Mouse (Mus musculus): ENCODE measurements at regions not wholly inside any gene's neighbourhood (a gene's known extent, or its start where the extent isn't known, plus 50 kb on each side); places are given as distances from the start of the nearest gene placed in this dataset.
"Not testable (repeated sequence)": the region's sequence is repeated elsewhere in the genome, so short reads cannot be mapped to it uniquely, and the experiment has no call there.

DNA sequence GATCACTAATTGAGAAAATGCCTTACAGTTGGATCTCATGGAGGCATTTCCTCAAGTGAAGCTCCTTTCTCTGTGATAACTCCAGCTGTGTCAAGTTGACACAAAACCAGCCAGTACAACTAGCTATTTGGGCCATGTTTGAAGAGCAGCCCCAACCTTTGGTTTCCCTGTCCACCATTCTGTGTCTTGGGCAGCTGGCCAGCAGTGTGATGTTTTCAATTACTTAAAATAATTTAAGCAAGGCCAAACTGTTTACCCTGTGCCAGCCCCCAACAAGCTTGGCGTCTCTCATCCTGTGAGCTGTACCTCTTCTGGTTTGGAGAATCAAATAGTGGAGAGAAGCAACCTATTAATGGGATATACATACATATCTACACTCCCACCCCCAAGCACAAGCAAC is 122.4 kb upstream of the Slc1a3 start:
- no peak for DNase-seq (ENCODE audit: extremely low read depth, low read depth, low spot score)

DNA sequence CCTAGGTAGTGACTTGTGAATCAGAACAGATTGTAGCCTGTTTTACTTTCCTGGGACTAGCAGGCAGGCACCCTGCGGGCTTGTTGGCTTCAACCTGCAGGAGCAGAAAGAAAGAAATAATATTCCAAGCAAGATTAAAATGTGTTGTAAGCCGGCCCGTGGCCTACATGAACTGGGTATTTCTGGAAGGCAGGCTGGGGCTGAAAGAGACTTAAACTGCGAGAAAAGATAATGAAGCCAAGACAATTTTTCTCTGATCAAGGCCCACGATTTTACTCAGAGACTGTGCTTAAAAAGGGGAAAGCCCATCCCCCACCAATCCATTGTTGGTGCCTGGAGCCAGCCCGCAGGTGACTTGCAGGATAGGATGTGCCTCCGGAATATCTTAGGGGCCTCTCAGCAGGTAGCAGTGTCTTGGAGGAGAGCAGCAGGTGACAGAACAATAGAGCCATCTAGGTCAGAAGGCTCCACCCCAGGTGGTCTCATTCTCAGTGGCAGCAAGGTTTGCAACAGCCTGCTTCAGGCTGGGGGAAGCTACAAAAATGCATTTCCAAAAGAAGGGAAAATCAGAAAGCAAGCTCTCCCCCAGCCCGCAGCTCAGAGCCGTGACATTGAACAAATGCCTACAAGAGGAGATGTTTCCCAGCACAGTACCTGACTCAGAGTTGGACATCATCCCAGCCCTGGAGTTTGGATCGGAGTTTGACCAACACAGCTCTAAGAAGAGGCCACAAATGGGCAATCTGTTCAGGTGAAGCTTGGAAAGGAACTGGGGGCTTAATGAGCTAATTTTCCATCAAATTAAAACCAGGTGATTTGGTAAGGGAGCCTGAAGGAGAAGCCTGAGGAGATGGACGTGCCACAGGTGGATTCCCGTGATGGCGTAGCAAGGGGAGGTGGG is 121.4 kb upstream of the Slc1a3 start:
- DNase-seq (ENCODE audit: extremely low read depth, low read depth, low spot score): no peak

DNA sequence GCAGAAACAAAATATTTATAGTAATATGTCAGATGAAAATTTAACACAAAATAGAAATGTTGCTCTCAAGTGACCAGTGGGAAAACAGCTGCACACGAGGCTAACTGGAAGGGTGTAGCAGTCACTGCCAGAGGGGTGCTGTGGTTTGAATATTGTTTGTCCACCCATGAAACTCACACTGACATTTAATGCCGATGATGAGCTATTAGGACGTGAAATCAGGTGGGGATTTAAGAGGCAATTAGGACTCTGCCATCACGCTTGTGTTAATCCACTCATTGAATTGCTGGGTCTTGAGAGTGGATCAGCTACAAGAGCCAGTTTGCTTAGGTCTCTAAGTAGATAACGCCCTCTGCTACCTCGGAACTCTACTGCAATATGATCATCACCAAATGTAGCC is 114.3 kb upstream of the Slc1a3 start:
- DNase-seq (ENCODE audit: extremely low read depth, low read depth, low spot score): no peak

DNA sequence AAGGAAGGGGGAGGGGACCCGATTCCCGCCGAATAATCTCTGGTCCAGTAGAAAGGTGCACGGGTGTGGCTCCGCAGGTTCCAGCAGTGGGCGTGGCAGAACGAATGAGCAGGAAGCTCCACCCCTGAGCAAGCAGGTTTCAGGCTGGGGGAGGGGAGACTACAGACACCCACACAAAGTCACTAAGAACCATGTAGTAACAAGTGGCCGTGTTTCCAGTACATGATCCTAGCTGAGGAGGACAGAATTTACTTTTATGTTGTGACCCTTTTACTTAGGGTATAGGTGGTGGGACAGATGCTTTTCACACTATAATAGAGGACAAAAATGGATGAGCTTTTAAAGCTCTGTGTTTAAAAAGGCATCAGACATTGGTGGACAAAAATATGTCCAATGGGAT is 112.2 kb upstream of the Slc1a3 start:
- not testable (repeated sequence) for DNase-seq (ENCODE audit: extremely low read depth, low read depth, low spot score)

DNA sequence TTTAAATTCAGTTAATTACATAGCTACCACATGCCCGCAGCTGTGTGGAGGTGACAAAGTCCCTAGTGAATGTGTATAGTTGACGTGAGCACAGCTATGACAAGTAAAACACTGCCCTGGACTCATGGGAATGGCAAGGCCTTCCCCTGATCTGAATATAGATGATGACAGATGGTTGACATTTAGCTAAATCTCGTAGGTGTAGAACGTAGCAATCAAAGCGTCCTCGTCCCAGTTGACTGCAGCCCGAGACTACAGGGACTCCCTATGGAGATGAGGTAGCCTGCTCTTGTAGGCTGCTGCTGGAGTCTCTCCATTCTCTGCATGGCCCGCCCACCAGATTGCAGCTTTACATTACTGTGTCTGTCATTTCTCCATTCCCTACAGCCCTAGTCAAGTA is 107.0 kb upstream of the Slc1a3 start:
- DNase-seq (ENCODE audit: extremely low read depth, low read depth, low spot score): no peak

DNA sequence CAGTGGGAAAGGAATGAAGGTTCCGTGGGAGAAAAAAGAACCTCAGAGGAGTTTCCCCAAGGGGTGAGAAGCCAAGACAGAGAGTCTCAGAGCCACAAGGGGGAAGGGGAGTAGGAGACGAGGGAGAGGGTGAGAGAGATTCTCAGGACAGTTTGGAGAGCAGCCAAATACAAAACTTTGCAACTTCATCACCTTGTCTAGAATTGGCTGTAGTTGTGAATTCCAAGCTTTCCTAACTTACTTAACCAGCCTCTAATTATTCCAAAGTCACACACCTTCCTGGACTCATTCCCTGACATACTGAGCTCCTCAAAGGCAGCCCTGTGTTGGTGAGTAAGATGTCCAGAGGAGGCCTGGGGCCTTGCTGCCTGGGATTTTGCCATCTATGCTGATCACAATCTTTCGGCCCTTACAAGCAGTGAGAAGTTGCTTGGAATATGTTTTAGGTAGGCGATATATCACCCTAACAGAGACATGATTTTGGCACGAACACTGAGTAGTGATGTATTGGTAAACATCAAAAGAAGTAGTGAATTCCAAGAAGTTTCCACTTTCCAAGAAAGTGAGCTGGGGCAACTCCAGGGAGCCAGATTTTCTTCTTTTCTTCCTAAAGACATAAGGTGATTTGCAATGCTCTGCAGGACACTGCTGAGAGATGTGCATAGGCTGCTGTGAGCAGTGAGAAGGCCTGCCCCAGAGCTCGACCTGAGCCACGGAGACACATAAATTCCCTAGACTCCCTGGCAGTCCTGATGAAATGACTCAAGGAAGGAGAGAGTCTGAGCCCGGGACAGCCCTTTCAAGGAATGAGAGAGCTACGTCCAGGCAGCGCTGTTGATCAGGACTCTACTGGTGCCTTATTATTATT is 106.2 kb upstream of the Slc1a3 start:
- no peak for DNase-seq (ENCODE audit: extremely low read depth, low read depth, low spot score)

DNA sequence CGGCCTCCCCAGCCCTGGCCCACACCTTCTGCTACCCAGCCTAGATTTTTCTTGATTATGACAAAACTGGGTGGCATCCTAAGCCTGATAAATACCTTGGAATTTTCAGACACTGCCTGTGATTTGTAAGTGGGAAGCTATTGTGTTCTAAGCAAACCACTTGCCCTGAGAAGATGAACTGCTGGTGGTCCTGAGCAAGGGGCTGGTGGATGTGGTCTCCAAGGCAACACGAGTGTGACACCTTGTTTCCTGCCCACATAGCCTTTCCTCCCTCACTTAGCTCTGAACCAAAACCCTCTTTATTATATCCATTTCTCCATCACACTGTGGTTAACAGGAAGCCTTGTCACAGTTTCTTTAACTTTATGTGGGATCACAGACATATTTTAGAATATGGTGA is 105.4 kb upstream of the Slc1a3 start:
- no peak for DNase-seq (ENCODE audit: extremely low read depth, low read depth, low spot score)

DNA sequence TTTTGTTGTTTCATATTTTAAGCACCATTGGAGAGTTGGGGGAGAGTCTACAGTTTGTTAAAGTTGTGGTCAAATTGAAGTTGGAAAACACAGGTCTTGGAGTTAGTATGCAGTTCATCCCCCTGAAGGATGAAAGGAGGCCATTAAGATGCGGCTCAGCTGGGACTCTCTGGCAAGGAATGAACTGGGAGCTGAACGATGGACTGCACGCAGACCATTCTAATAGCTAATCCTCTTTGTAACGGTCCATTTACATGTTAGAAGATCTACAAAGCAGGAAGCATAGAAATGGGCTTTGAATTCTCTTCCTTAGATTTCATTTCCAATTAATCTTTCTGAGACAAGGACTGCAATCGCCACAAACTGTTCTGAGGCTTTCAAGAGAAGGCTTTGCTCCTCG is 104.7 kb upstream of the Slc1a3 start:
- no peak for DNase-seq (ENCODE audit: extremely low read depth, low read depth, low spot score)

DNA sequence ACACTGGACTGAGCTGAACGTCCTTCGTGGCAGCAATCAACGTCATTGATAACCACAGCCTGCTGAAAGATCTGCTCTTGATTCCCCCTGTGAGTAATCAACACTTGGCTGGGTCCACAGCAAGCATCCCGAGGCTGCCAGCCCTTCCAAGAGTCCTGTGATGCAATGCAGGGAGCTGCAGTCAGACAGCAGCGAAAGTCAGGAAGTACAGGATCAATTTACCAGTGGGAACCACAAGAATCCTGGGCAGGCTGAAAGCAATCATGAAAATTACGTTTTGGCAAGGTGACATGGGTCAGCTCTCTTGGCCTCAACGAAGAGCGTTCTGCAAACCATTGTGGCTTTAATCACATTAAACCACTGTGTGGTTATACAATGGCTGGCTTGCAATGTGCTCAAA is 95.8 kb upstream of the Slc1a3 start:
- DNase-seq (ENCODE audit: extremely low read depth, low read depth, low spot score): no peak

DNA sequence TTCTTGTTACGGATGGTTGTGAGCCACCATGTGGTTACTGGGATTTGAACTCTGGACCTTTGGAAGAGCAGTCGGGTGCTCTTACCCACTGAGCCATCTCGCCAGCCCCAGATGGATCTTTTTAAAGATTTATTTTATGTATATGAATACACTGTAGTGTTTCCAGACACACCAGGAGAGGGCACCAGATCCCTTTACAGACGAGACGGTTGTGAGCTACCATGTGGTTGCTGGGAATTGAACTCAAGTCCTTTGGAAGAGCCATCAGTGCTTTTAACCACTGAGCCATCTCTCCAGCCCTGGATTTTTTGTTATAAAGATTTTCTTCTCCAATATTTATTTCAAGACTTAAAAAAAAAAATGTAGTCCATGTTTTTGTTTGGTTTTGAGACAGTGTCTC is 95.0 kb upstream of the Slc1a3 start:
- not testable (repeated sequence) for DNase-seq (ENCODE audit: extremely low read depth, low read depth, low spot score)

DNA sequence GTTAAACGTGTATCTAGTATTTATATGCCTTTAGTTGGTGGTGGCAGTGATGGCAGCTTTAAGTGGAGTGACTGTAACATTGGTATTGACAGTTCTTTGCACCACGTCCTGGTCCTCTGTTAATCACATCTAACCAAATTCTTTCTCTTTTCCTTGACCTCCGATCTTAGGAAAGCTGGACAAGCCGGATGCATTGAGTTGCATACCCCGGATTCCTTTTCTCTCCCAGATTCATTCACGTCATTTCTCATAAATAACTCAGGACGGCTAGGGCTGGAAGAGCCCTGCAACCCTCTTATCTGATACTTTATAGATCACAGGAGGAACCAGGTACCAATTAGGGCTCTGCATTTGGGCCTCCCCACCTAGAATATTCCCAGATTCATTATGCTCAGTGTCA is 91.5 kb upstream of the Slc1a3 start:
- no peak for DNase-seq (ENCODE audit: extremely low read depth, low read depth, low spot score)

DNA sequence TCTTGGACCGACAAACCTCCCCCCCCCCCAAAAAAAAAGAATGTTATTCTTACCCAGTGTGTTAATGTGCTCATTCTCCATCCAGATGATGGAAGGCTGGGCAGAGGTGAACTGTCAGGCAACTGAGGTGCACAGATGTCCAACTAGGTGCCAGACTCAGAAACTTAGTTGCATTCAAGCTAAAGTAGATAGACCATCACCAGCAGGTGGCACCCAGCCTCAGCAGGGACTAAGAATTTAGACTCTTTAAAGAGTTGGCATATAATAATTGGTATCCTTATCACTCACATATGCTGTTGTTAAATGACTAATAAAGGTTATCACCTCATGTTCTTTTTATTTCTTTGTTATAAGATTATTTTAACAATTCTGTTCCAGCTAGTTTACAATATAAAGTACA is 86.5 kb upstream of the Slc1a3 start:
- DNase-seq (ENCODE audit: extremely low read depth, low read depth, low spot score): no peak

DNA sequence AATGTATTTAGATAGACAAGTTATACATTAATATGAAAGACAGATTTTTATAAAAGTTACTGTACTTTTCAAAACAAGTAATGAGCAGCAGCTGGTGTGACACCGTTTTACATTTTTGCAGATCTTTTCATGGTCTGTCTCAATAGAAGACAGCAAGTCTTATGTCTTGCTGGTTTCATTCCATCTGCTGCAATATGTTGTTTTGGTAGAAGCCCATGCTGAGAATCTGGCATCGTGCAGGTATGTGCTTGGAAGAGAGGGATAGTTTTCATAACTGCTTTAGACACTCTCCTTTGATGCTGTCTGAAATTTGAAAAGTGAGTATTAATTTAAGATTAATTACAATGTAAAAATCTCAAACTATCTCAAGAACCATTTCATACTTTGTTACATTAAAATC is 81.5 kb upstream of the Slc1a3 start:
- no peak for DNase-seq (ENCODE audit: extremely low read depth, low read depth, low spot score)

DNA sequence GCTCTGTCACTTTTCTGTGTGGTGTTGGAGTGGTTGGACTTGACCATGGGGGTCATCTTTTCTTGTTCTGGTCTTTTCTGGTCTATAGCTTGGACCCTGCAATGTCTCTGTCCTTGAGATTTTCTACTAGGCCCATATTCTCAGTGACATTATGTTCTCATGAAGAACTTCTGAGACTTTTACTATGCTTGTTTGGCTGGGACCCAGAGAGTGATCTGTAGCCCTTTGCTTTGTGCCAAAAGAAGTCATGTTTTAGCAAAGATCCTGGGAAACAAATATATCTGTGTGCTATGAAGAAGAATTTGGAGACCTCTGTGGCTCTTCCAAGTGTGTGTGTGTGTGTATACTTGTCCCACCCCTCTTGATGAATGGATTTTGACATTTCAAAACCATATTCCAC is 79.4 kb upstream of the Slc1a3 start:
- no peak for DNase-seq (ENCODE audit: extremely low read depth, low read depth, low spot score)

DNA sequence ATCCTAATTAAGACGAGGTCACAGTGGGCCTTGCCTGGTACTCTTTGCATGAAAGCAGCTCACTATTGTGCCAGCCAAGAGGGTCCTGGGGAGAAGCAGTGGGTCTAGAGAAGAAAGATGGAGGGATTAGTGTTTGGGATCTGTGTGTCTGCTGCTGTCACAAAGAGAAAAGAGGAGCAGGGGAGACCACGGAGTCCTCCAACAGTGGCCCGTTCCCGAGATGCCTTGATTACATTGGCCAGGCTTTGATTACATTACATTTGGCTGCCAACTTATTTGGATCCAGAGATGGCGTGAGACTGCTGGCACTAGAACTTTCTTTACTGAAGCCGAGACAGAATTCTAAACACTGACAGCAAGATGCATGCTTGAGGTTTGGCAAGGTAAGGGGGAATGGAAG is 78.4 kb upstream of the Slc1a3 start:
- DNase-seq (ENCODE audit: extremely low read depth, low read depth, low spot score): no peak

DNA sequence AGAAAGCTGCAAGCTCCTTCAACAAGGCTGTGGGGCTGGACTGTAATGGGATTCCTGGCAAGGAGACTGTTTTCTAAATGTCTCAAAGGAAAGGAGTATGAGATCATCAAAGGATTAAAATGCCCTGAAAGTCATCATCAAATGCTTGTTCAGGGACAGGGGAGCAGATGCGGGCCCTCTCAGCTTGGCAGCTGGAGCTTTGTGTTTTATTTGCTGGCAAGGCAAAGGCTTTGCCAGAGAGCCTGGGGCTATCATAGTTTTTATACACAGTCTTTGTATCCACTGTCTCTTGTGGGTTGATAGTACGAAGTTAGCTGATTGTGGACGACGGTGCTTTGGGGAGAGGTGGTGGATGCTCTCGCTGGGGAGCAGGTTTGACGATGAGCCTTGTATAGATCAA is 75.0 kb upstream of the Slc1a3 start:
- no peak for DNase-seq (ENCODE audit: extremely low read depth, low read depth, low spot score)

DNA sequence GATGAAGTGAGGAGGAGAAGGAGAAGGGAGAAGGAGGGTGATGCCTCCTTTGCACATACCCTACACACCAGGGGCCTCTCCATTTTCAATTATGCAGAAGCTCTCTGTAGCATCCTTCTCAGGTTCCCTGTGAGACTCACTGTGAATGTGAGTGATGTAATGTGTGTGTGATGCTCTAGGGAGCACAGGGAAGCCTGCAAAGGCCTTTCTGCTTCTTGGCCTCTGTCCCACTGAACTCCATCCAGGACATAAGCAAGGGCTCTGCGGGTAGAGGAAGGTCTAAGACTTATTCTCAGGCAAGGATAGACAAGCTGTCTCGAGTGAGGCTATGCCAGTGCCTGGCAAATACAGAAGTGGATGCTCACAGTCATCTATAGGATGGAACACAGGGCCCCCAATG is 73.0 kb upstream of the Slc1a3 start:
- DNase-seq (ENCODE audit: extremely low read depth, low read depth, low spot score): no peak

DNA sequence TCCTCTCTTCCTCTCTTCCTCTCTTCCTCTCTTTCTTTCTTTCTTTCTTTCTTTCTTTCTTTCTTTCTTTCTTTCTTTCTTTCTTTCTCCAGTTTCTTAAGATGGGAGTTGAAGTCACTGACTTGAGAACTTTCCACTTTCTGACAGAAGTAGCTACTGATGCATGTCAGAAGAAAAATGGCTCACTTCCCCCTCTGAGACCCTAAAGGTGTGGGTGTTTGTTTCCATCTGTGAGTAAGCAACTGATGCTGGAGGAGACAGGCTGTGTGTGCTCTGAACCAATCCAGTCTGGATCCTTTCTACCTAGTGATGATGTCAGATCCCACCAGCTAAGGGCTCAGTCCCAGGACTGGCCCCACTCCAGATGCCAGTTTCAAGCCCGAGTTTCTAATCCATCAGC is 72.5 kb upstream of the Slc1a3 start:
- no peak for DNase-seq (ENCODE audit: extremely low read depth, low read depth, low spot score)

DNA sequence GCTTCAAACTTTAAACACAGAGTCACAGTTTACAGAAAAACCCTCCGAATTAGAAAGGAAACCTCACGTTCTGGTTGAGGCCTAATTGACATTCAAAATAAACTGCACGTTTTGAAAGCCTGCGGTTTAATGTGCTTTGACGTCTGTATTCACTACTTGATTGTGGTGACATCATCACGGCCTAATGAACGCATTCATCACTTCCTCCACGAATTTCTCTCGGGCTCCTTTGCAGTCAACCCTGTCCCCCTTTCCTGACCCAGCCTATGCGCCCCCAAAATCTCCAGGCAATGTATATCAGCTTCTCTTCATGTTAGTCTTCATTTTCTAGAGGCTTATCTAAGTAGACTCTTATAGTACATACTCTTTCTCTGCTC is 71.6 kb upstream of the Slc1a3 start:
- no peak for DNase-seq (ENCODE audit: extremely low read depth, low read depth, low spot score)

DNA sequence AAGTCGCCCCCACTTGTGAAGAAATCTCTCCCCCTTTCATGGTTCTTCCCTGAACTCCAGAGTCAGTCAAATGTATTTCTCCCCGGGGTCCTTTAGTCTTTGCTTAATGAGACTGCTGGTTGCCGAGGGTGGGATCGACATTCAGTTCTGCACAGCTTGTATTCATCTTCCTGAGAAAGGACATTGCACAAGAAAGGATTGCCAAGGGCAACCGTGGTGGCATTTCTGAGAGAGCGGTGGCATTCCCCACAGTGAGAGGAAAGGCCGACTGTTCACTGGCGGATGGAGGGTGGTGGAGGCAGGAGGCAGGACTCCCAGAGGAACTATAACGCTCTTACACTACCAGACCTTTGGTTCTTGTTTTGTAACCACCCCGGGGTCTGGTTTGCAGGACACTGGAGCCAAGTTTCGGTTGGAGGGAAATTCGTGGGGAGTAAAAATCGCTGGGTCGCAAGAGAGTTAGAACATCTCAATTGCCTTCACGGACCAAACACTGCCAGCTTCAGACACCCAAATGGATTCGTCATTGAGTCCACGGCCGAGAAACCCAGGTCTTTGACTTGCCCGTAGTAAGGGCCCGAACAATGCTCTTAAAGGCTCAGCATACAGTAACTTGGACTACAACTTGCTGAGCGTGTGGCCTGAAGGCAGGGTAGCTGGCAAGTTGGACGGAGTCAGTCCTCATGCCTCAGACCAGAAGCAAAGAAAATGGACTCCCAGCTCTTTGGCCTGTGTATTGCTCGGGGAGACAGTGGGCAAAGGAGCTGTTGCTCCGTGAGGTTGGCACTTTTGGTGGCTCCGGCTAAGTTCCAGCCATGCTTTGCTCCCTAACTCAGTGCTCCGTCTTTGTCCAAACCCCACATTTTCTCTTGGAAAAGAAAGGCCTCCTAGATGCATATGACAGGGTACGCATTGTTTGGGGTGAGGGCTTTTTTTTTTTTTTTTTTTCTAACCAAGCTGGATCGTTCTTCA is 70.9 kb upstream of the Slc1a3 start:
- DNase-seq (ENCODE audit: extremely low read depth, low read depth, low spot score): no peak

DNA sequence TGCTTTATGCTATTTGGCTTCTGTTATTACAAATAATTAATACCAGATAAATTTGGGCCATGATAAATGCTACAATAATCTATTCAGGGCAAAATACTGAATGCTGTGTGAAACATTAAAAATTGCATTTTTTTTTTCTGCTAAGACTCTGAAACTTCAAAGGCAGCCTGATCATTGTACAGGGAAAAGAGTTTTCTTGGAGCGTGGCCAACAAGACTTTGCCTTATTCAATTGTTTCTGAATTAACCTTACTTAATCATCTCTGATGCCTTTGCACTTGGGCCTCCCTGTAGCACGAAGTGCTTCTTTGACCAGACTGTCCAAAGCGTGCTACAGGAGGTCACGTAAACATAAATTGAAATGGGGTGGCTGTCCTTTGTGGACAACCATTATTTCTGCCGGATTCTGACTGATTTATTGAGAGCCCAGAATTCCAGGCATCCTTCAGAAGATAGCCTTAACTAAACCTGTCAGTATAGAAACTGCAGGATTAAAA is 69.9 kb upstream of the Slc1a3 start:
- DNase-seq (ENCODE audit: extremely low read depth, low read depth, low spot score): no peak

All from fat pad, adult 2 months (tissue).